Mouse (Mus musculus) ES-Bruce4 (cell line): Measurements from ENCODE around the gene Abcc1.

Experiments used
- CTCF ChIP-seq: IDR thresholded peaks from one replicate; pipeline ENCODE4 v1.8.1; 2011; ENCODE audit warnings: low read depth, low read length
- EP300 ChIP-seq: IDR thresholded peaks from 2 replicates; pipeline ENCODE4 v1.6.1; 2011; ENCODE audit warnings: low read depth, low read length; ENCODE audit not compliant: insufficient read depth
- POLR2A ChIP-seq: IDR thresholded peaks from one replicate; pipeline ENCODE4 v1.8.1; 2011; ENCODE audit warnings: low read length; ENCODE audit not compliant: insufficient read depth

- TF ChIP-seq CTCF, result no peak
- no peak for TF ChIP-seq POLR2A
- no peak for TF ChIP-seq EP300
Observed at GRCm38 (mm10) chr16:14379888-14380287, 18.5 kb downstream of the Abcc1 start.
